Mouse (Mus musculus): Measurements from ENCODE around the gene Rnf150. TPM values are rescaled to one million over a fixed set of nuclear protein-coding genes. Genes with fewer than 3 reads are reported as not detected.

Gene Rnf150
- total and polyA plus RNA-seq, 3 experiments: 0.13 to 0.50 (median 0.39) TPM

DNA sequence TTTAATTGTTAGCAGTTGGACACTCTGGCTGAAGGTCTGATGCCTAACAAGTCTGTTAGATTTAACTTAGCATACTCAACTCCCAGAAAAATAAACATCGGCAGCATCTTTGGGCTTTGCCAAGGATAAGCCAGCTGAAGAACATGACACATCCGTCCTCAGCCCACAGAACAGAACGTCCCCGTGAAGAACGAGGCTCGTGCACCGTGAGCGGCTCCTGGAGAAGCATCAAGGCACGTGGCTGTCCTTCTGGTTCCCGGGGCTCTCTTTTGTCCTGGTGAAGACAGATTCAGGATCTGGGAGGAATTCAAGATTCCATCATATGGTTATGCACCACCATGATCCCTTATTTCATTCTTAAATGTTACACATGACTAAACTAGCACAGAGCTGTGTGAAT, 175.4 kb downstream of the Rnf150 start:
- TF ChIP-seq ZNF384 (IDR thresholded peaks at IDR 0.05; ENCODE audit: low read depth, low read length) (no peak), TBP (conservative IDR thresholded peaks at IDR 0.05; ENCODE audit: low read depth, low read length) (no peak), ETS1 (conservative IDR thresholded peaks at IDR 0.05; ENCODE audit: low read depth, low read length) (no peak), TCF12 (IDR thresholded peaks at IDR 0.05; ENCODE audit: low read depth, low read length) (no peak), CHD2 (IDR thresholded peaks at IDR 0.05; ENCODE audit: low read length) (no peak), BHLHE40 (IDR thresholded peaks at IDR 0.05; ENCODE audit: low read depth, low read length) (no peak), ELF1 (IDR thresholded peaks at IDR 0.05; ENCODE audit: low read depth, low read length) (no peak), CTCF (conservative IDR thresholded peaks at IDR 0.05 in 1 of 2, IDR thresholded peaks at IDR 0.05 in 1 of 2; ENCODE audit: low read depth in 2 of 2, low read length in 2 of 2) (no peak), MAZ (IDR thresholded peaks at IDR 0.05; ENCODE audit: low read depth, low read length) (no peak), RCOR1 (conservative IDR thresholded peaks at IDR 0.05; ENCODE audit: low read depth, low read length) (no peak), KAT2A (IDR thresholded peaks at IDR 0.05; ENCODE audit: insufficient replicate concordance, low read length) (no peak), JUND (conservative IDR thresholded peaks at IDR 0.05; ENCODE audit: low read depth, low read length) (no peak), E2F4 (IDR thresholded peaks at IDR 0.05; ENCODE audit: insufficient replicate concordance, low read depth, low read length) (no peak), POLR2A (IDR thresholded peaks at IDR 0.05; ENCODE audit: low read depth, low read length) (no peak), USF2 (conservative IDR thresholded peaks at IDR 0.05; ENCODE audit: low read depth, low read length) (no peak), EP300 (IDR thresholded peaks at IDR 0.05; ENCODE audit: low read length) (no peak)
- Histone ChIP-seq H3K4me1 (ENCODE audit: control insufficient read depth in 1 of 2, insufficient read depth in 2 of 2) (no peaks in the 10 kb centered on the region), H3K4me3 (replicated peaks in 1 of 3; ENCODE audit: low read depth in 2 of 3, low read length in 2 of 3, poor library complexity in 1 of 3) (no peak overlapping the region), H3K9me3 (replicated peaks; ENCODE audit: low read length) (no peaks in the 10 kb centered on the region), H3K4me2 (ENCODE audit: insufficient read depth, low read depth, poor library complexity, severe bottlenecking) (no peak overlapping the region), H3K79me2 (replicated peaks; ENCODE audit: control insufficient read depth, extremely low read depth, insufficient read depth, poor library complexity, severe bottlenecking) (no peaks in the 10 kb centered on the region), H3K9ac (ENCODE audit: insufficient read depth, low read depth) (no peak overlapping the region), H3K27me3 (replicated peaks) (no peaks in the 10 kb centered on the region), H3K27ac (ENCODE audit: insufficient read depth, low read depth) (no peak overlapping the region), H3K36me3 (replicated peaks in 1 of 2; ENCODE audit: control insufficient read depth in 1 of 2, insufficient read depth in 1 of 2, low read length in 1 of 2) (no peaks in the 10 kb centered on the region)
- in situ Hi-C loops (cut with MboI; ENCODE audit: low pct_ligation_motif_present, low pct_unique_long_range_greater_than_20kb, low sequenced_read_pairs): no loop called here
- dilution Hi-C loops (cut with MboI; ENCODE audit: extremely low pct_ligation_motif_present, extremely low pct_unique_long_range_greater_than_20kb, low sequenced_read_pairs): no loop called here
- DNase-seq (ENCODE audit: extremely low read depth): no peak

DNA sequence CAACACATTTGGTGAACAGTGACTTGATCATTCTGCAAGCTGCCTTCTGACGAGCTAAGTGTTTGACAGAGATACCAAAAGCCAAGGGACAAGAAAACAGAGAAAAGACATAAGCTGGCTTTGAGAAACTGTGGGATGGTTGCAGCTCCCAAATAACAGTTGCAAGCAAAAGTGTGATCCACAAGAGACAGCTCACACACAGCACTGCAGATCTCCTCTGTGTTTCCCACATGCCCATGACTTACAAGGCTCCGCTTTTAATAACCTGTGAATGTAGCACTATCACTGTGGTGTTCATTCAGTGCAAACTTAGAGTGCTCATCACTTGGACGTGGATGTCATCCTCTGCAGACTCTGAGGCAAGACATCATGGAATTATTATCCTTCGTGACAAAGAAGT, 178.3 kb downstream of the Rnf150 start:
- Histone ChIP-seq H3K27me3 (replicated peaks) (no peaks in the 10 kb centered on the region), H3K27ac (ENCODE audit: insufficient read depth, low read depth) (no peak overlapping the region), H3K36me3 (replicated peaks in 1 of 2; ENCODE audit: control insufficient read depth in 1 of 2, insufficient read depth in 1 of 2, low read length in 1 of 2) (no peaks in the 10 kb centered on the region), H3K9me3 (replicated peaks; ENCODE audit: low read length) (no peaks in the 10 kb centered on the region), H3K79me2 (replicated peaks; ENCODE audit: control insufficient read depth, extremely low read depth, insufficient read depth, poor library complexity, severe bottlenecking) (no peaks in the 10 kb centered on the region), H3K9ac (ENCODE audit: insufficient read depth, low read depth) (no peak overlapping the region), H3K4me3 (replicated peaks in 1 of 3; ENCODE audit: low read depth in 2 of 3, low read length in 2 of 3, poor library complexity in 1 of 3) (no peak overlapping the region), H3K4me2 (ENCODE audit: insufficient read depth, low read depth, poor library complexity, severe bottlenecking) (no peak overlapping the region), H3K4me1 (ENCODE audit: control insufficient read depth in 1 of 2, insufficient read depth in 2 of 2) (no peaks in the 10 kb centered on the region)
- dilution Hi-C loops (cut with MboI; ENCODE audit: extremely low pct_ligation_motif_present, extremely low pct_unique_long_range_greater_than_20kb, low sequenced_read_pairs): no loop called here
- TF ChIP-seq NRF1 (IDR thresholded peaks at IDR 0.05; ENCODE audit: low read depth, low read length) (no peak), MAFK (IDR thresholded peaks at IDR 0.05; ENCODE audit: insufficient replicate concordance, low read length) (no peak), KAT2A (IDR thresholded peaks at IDR 0.05; ENCODE audit: insufficient replicate concordance, low read length) (no peak), BHLHE40 (IDR thresholded peaks at IDR 0.05; ENCODE audit: low read depth, low read length) (no peak), RCOR1 (conservative IDR thresholded peaks at IDR 0.05; ENCODE audit: low read depth, low read length) (no peak), TCF12 (IDR thresholded peaks at IDR 0.05; ENCODE audit: low read depth, low read length) (no peak), POLR2A (IDR thresholded peaks at IDR 0.05; ENCODE audit: low read depth, low read length) (no peak), NELFE (IDR thresholded peaks at IDR 0.05; ENCODE audit: low read depth, low read length) (no peak), MAX (IDR thresholded peaks at IDR 0.05; ENCODE audit: low read length) (no peak), USF2 (conservative IDR thresholded peaks at IDR 0.05; ENCODE audit: low read depth, low read length) (no peak), MYC (IDR thresholded peaks at IDR 0.05; ENCODE audit: low read depth, low read length) (no peak), ZNF384 (IDR thresholded peaks at IDR 0.05; ENCODE audit: low read depth, low read length) (no peak), MAZ (IDR thresholded peaks at IDR 0.05; ENCODE audit: low read depth, low read length) (no peak), ZC3H11A (IDR thresholded peaks at IDR 0.05; ENCODE audit: low read depth, low read length) (no peak), CHD1 (IDR thresholded peaks at IDR 0.05; ENCODE audit: low read depth, low read length) (no peak), TBP (conservative IDR thresholded peaks at IDR 0.05; ENCODE audit: low read depth, low read length) (no peak), PAX5 (IDR thresholded peaks at IDR 0.05; ENCODE audit: low read length) (no peak), SIN3A (IDR thresholded peaks at IDR 0.05; ENCODE audit: low read length) (no peak), USF1 (IDR thresholded peaks at IDR 0.05; ENCODE audit: low read depth, low read length) (no peak), CTCF (conservative IDR thresholded peaks at IDR 0.05 in 1 of 2, IDR thresholded peaks at IDR 0.05 in 1 of 2; ENCODE audit: low read depth in 2 of 2, low read length in 2 of 2) (no peak)
- in situ Hi-C loops (cut with MboI; ENCODE audit: low pct_ligation_motif_present, low pct_unique_long_range_greater_than_20kb, low sequenced_read_pairs): no loop called here
- no peak for DNase-seq (ENCODE audit: extremely low read depth)

Measured in CH12.LX (cell line).